Mouse (Mus musculus): ENCODE data around the gene Stxbp2. TPM values are rescaled to one million over a fixed set of nuclear protein-coding genes. Genes with fewer than 3 reads are reported as not detected.

Stxbp2 gene
- polyA plus RNA-seq, 2 experiments, result 29.1 to 61.6 TPM

- no peak overlapping the region for H3K4me3 ChIP-seq (replicated peaks; ENCODE audit: low read length)
- 90% methylated on average over 5 of the region's 5 CpGs for WGBS
- H3K36me3 ChIP-seq (ENCODE audit: control insufficient read depth, insufficient read depth, low read length), result peaks cover 36% of the 10 kb centered on the region
- no peaks in the 10 kb centered on the region for H3K27me3 ChIP-seq (ENCODE audit: control insufficient read depth, insufficient read depth, low read length)
- H3K4me2 ChIP-seq (replicated peaks; ENCODE audit: low read depth, low read length, severe bottlenecking), result no peak overlapping the region
- no peaks in the 10 kb centered on the region for H3K9me3 ChIP-seq (ENCODE audit: control insufficient read depth, low read length)
- ATAC-seq (ENCODE audit: low FRiP score, low read depth) (no peak), DNase-seq (ENCODE audit: low spot score) (no peak)
- H3K9ac ChIP-seq (ENCODE audit: low read depth, low read length, severe bottlenecking), result no peak overlapping the region
- H3K27ac ChIP-seq (replicated peaks; ENCODE audit: low read depth, low read length), result no peak overlapping the region
- no peak for TF ChIP-seq POLR2A (IDR thresholded peaks at IDR 0.05; ENCODE audit: borderline replicate concordance, extremely low read depth, insufficient read depth, insufficient read length)
- peaks cover 7% of the 10 kb centered on the region for H3K4me1 ChIP-seq (ENCODE audit: control insufficient read depth, insufficient read depth, low read length)
Measured at GRCm38 (mm10) chr8:3679656-3680055, 48.9 kb downstream of the Stxbp2 start.

- 92% methylated on average over 5 of the region's 5 CpGs for WGBS
- ATAC-seq (ENCODE audit: low FRiP score, low read depth) (no peak), DNase-seq (ENCODE audit: low spot score) (no peak)
- H3K27ac ChIP-seq (replicated peaks; ENCODE audit: low read depth, low read length), result no peak overlapping the region
- H3K27me3 ChIP-seq (ENCODE audit: control insufficient read depth, insufficient read depth, low read length), result no peaks in the 10 kb centered on the region
- H3K36me3 ChIP-seq (ENCODE audit: control insufficient read depth, insufficient read depth, low read length), result peaks cover 36% of the 10 kb centered on the region
- H3K4me2 ChIP-seq (replicated peaks; ENCODE audit: low read depth, low read length, severe bottlenecking), result no peak overlapping the region
- no peak overlapping the region for H3K4me3 ChIP-seq (replicated peaks; ENCODE audit: low read length)
- H3K9me3 ChIP-seq (ENCODE audit: control insufficient read depth, low read length), result no peaks in the 10 kb centered on the region
- H3K9ac ChIP-seq (ENCODE audit: low read depth, low read length, severe bottlenecking), result no peak overlapping the region
- TF ChIP-seq POLR2A (IDR thresholded peaks at IDR 0.05; ENCODE audit: borderline replicate concordance, extremely low read depth, insufficient read depth, insufficient read length), result no peak
- H3K4me1 ChIP-seq (ENCODE audit: control insufficient read depth, insufficient read depth, low read length), result peaks cover 3% of the 10 kb centered on the region
Measured at GRCm38 (mm10) chr8:3682435-3682834, 51.7 kb downstream of the Stxbp2 start.

GRCm38 (mm10) chr8:3683408-3684176, 52.8 kb downstream of the Stxbp2 start:
- WGBS, result 84% methylated on average over 6 of the region's 6 CpGs
- no peak overlapping the region for H3K9ac ChIP-seq (ENCODE audit: low read depth, low read length, severe bottlenecking)
- H3K36me3 ChIP-seq (ENCODE audit: control insufficient read depth, insufficient read depth, low read length), result peaks cover 36% of the 10 kb centered on the region
- no peaks in the 10 kb centered on the region for H3K9me3 ChIP-seq (ENCODE audit: control insufficient read depth, low read length)
- ATAC-seq (ENCODE audit: low FRiP score, low read depth) (no peak), DNase-seq (ENCODE audit: low spot score) (no peak)
- no peaks in the 10 kb centered on the region for H3K4me1 ChIP-seq (ENCODE audit: control insufficient read depth, insufficient read depth, low read length)
- H3K27ac ChIP-seq (replicated peaks; ENCODE audit: low read depth, low read length), result no peak overlapping the region
- no peak overlapping the region for H3K4me2 ChIP-seq (replicated peaks; ENCODE audit: low read depth, low read length, severe bottlenecking)
- TF ChIP-seq POLR2A (IDR thresholded peaks at IDR 0.05; ENCODE audit: borderline replicate concordance, extremely low read depth, insufficient read depth, insufficient read length), result no peak
- H3K4me3 ChIP-seq (replicated peaks; ENCODE audit: low read length), result no peak overlapping the region
- H3K27me3 ChIP-seq (ENCODE audit: control insufficient read depth, insufficient read depth, low read length), result no peaks in the 10 kb centered on the region

- no peak overlapping the region for H3K27ac ChIP-seq (replicated peaks; ENCODE audit: low read depth, low read length)
- H3K9me3 ChIP-seq (ENCODE audit: control insufficient read depth, low read length), result no peaks in the 10 kb centered on the region
- H3K4me2 ChIP-seq (replicated peaks; ENCODE audit: low read depth, low read length, severe bottlenecking), result no peak overlapping the region
- no peak overlapping the region for H3K4me3 ChIP-seq (replicated peaks; ENCODE audit: low read length)
- no peak for DNase-seq (ENCODE audit: low spot score)
- H3K4me1 ChIP-seq (ENCODE audit: control insufficient read depth, insufficient read depth, low read length), result no peaks in the 10 kb centered on the region
- no peaks in the 10 kb centered on the region for H3K27me3 ChIP-seq (ENCODE audit: control insufficient read depth, insufficient read depth, low read length)
- H3K36me3 ChIP-seq (ENCODE audit: control insufficient read depth, insufficient read depth, low read length), result peaks cover 27% of the 10 kb centered on the region
- TF ChIP-seq POLR2A (IDR thresholded peaks at IDR 0.05; ENCODE audit: borderline replicate concordance, extremely low read depth, insufficient read depth, insufficient read length), result no peak
- no peak overlapping the region for H3K9ac ChIP-seq (ENCODE audit: low read depth, low read length, severe bottlenecking)
- no peak for ATAC-seq (ENCODE audit: low FRiP score, low read depth)
Measured at GRCm38 (mm10) chr8:3684530-3684929, 53.8 kb downstream of the Stxbp2 start.

- Histone ChIP-seq H3K9me3 (ENCODE audit: control insufficient read depth, low read length) (no peaks in the 10 kb centered on the region), H3K9ac (ENCODE audit: low read depth, low read length, severe bottlenecking) (no peak overlapping the region), H3K27ac (replicated peaks; ENCODE audit: low read depth, low read length) (no peak overlapping the region), H3K4me2 (replicated peaks; ENCODE audit: low read depth, low read length, severe bottlenecking) (no peak overlapping the region), H3K4me3 (replicated peaks; ENCODE audit: low read length) (no peak overlapping the region), H3K36me3 (ENCODE audit: control insufficient read depth, insufficient read depth, low read length) (peaks cover 18% of the 10 kb centered on the region), H3K27me3 (ENCODE audit: control insufficient read depth, insufficient read depth, low read length) (no peaks in the 10 kb centered on the region), H3K4me1 (ENCODE audit: control insufficient read depth, insufficient read depth, low read length) (no peaks in the 10 kb centered on the region)
- no peak for DNase-seq (ENCODE audit: low spot score)
- 73% methylated on average over 5 of the region's 5 CpGs for WGBS
- ATAC-seq (ENCODE audit: low FRiP score, low read depth), result no peak
- no peak for TF ChIP-seq POLR2A (IDR thresholded peaks at IDR 0.05; ENCODE audit: borderline replicate concordance, extremely low read depth, insufficient read depth, insufficient read length)
Measured at GRCm38 (mm10) chr8:3685422-3685821, 54.7 kb downstream of the Stxbp2 start.
